Mouse (Mus musculus): ENCODE data around the gene Mtnr1a. TPM values are rescaled to one million over a fixed set of nuclear protein-coding genes. Genes with fewer than 3 reads are reported as not detected.

Gene Mtnr1a
- polyA plus RNA-seq, 1 experiment: not detected

DNA sequence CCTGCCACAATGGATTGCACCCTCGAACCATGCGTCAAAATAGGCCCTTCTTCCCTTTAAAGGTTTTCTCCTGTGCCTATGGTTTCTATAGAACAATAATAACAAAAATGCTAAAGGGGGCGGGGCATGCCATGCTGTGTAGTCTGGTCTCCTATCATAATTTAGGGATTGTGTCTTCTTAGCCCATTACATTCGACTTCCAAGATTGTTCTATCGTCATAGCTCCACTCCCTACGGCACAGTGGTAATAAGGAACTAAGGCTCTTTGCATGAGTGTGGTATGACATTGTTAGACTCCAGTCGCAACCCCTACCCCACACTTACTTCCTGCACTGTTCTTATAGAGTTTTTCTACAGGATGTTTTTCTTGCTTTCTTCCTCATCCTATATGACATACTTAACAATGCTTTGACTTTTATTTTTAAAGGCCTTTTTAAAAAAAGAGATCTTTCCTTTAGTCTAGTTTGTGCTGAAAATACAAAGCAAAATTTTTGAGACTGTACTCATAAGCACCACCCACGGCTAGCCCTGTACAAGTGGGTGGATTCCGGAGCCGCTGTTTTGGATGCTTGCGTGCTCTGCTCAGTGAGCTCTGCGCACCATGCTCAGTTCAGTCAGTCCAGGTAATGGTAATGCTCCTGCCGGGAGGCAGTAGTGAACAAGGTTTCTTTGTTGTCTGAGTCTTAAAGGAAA is 40.6 kb downstream of the Mtnr1a start:
- no peak for DNase-seq (ENCODE audit: low read depth)

DNA sequence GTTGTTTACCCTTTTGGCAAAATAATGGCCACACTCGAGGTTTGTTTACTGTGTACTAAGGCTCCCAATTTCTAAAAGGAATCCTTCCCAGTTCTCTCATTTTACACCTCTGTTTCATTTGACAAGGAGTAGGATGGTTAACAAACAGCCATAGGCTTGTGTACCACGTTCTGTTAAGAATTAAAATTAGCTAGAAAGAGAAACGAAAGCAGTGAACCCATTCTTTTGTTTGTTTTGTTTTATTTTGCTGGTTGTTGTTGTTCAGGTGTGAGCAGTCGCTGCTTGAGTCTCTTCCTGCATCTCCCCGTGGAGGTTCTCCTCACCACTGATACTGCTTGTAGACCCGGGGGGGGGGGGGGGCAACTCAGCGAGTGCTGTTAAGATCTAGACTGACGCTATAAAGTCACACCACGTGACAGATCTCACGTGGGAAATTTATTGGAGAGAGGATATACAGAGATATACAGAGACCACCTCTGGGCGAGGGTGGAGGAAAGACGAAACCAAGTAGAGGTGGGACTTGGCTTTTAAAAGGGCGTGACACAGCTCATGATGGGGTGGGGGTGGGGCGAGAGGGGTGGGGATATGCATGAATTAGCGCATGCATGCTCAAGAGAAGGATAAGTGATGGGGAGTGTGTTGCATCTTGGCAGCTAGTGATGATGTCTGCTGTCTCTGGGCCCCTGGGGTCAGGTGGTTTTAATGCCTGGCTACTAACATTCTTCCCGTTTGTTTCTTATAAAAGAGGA is 41.3 kb downstream of the Mtnr1a start:
- DNase-seq (ENCODE audit: low read depth): no peak

DNA sequence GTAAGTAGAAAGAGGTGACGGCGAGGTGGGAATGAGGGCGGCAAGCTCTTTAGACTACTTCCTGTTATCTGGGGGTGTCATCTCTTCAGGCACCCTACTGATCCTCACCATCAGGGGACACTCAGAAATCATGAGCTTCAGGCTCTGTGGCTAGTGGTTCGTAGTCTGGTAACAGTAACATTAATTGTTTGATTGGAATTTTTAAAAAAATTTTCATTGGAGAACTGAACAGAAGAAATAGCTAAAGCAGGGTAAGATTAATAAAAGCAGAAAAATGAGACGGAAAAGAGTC is 41.8 kb downstream of the Mtnr1a start:
- no peak for DNase-seq (ENCODE audit: low read depth)

DNA sequence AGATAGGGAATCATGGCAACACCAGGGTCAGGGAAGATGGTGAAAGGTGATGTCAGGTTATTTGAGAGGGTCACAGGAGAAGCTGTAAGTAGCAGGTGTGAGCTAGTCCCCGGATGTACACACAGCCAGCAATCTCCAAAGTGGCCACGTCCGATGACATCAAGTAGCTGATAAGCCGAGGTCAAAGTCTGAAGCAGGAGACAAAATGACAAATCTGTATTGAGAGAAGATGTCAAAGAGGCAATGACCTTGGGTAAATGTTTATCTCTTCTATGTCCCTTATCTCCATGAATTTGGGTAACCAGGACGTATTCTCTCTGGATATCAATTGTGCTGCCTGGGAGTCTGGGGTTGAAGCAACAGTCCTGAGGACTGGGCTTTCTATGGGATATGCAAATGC is 42.9 kb downstream of the Mtnr1a start:
- DNase-seq (ENCODE audit: low read depth): no peak

DNA sequence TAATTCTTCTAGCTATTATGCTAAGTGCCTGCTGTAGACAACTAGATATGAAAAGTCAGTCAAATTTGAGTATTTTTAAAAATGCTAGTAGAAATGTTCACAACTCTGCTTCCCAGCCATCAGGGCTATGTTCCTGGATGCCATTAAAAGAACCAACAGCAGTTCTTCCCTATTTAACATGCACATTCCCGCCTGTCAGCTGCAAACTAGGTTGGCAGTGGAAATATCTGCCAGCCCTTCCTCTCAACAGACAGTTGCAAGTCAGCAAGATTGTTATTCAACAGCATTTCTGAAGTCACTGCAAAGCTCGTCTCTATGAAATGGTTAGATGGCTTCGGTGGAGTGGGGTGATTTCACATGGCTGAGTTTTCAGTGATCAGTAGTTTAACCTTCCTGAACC is 48.7 kb downstream of the Mtnr1a start:
- DNase-seq (ENCODE audit: low read depth): no peak

DNA sequence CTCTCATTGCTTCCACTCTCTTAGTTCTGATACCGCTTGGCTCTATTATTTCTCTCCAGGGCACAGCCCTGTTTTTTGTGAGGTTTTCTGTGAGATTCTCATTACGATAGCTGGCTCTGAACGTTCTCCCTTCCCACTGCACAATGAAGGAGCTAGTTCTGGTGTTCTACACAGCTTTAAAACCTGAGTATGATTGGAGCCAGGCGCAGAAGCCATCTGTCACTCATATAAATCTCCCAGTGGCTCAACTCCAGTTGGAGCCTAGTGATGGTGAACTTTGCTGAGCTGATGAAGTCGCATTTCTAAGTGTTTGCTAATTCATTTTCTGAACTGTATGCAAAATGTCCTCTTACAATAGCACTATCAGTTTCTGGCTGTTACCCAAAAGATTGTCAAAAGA is 56.7 kb downstream of the Mtnr1a start:
- DNase-seq (ENCODE audit: low read depth): no peak

Other genes starting within 250 kb of the Mtnr1a start
- 34.8 and 51.9 TPM in 2 replicates for gene Fat1, start 133.7 kb upstream of the Mtnr1a start, polyA plus RNA-seq (2012; rRNA removed)
- gene F11, start 192.9 kb downstream of the Mtnr1a start, polyA plus RNA-seq (2012; rRNA removed): not detected in 2 replicates
- 0.45 and 0.46 TPM in 2 replicates for gene Klkb1, start 225.7 kb downstream of the Mtnr1a start, polyA plus RNA-seq (2012; rRNA removed)
- 0.28 and 0.58 TPM in 2 replicates for gene Gm45753, start 239.3 kb downstream of the Mtnr1a start, polyA plus RNA-seq (2012; rRNA removed)